Comparison of ENCODE assay signal across 7 mouse cellular contexts in genomic region chr19:46044271-46044992, GRCm38 (mm10). TPM values are rescaled to one million over a fixed set of nuclear protein-coding genes. Genes with fewer than 3 reads are reported as not detected.
A peak's percentile ranks its signal among the peaks of the same experiment; 100 is the strongest.
DNase-seq lines count a peak whose midpoint lies in the region; ATAC-seq and TF ChIP-seq lines count a peak whose summit lies in the region.

Gene Pprc1 (plus strand): TSS chr19:46044886.

- H3K4me2 ChIP-seq in CH12.LX (ENCODE audit: insufficient read depth, low read depth, poor library complexity, severe bottlenecking), result peak within 1 kb of the TSS; percentile 96
- H3K4me2 ChIP-seq in embryonic facial prominence, embryonic 13.5 days, result peak within 1 kb of the TSS; percentile 93
- peak within 1 kb of the TSS; percentile 75 for H3K4me2 ChIP-seq in kidney, embryonic 14.5 days (replicated peaks; ENCODE audit: low read depth, low read length)
- H3K4me2 ChIP-seq in liver, postnatal 0 days (ENCODE audit: low read depth, low read length), result peak within 1 kb of the TSS; percentile 95

- no peak for TF ChIP-seq CTCF in CH12.LX (conservative IDR thresholded peaks at IDR 0.05 in 1 of 2, IDR thresholded peaks at IDR 0.05 in 1 of 2; ENCODE audit: low read depth in 2 of 2, low read length in 2 of 2)
- TF ChIP-seq CTCF in liver, postnatal 0 days (IDR thresholded peaks at IDR 0.05; ENCODE audit: low read depth), result no peak

- TF ChIP-seq POLR2A in CH12.LX (IDR thresholded peaks at IDR 0.05; ENCODE audit: low read depth, low read length), result no peak

- DNase-seq in CH12.LX (ENCODE audit: extremely low read depth), result peak; percentile 58
- DNase-seq in heart, embryonic 10.5 days (ENCODE audit: low spot score), result no peak
- peak; percentile 52 for DNase-seq in liver, postnatal 0 days
- peak; percentile 78 for DNase-seq in skeletal muscle tissue, adult 2 months (ENCODE audit: low read depth, low spot score)

- in situ Hi-C loops in CH12.LX (cut with MboI; ENCODE audit: low pct_ligation_motif_present, low pct_unique_long_range_greater_than_20kb, low sequenced_read_pairs), result no loop called here

- H3K9ac ChIP-seq in CH12.LX (ENCODE audit: insufficient read depth, low read depth), result peak within 1 kb of the TSS; percentile 81
- peak within 1 kb of the TSS; percentile 98 for H3K9ac ChIP-seq in embryonic facial prominence, embryonic 13.5 days
- H3K9ac ChIP-seq in kidney, embryonic 14.5 days (ENCODE audit: low read depth, low read length), result peak within 1 kb of the TSS; percentile 94
- peak within 1 kb of the TSS; percentile 92 for H3K9ac ChIP-seq in liver, postnatal 0 days (replicated peaks)

- peak within 1 kb of the TSS; percentile 27 for H3K27ac ChIP-seq in CH12.LX (ENCODE audit: insufficient read depth, low read depth)
- peak within 1 kb of the TSS; percentile 99 for H3K27ac ChIP-seq in embryonic facial prominence, embryonic 13.5 days
- H3K27ac ChIP-seq in heart, embryonic 10.5 days, result peak within 1 kb of the TSS; percentile 98
- peak within 1 kb of the TSS; percentile 92 for H3K27ac ChIP-seq in kidney, embryonic 14.5 days (ENCODE audit: low read depth, low read length)
- H3K27ac ChIP-seq in liver, postnatal 0 days (ENCODE audit: low read depth), result peak within 1 kb of the TSS; percentile 95

- H3K79me2 ChIP-seq in CH12.LX (replicated peaks; ENCODE audit: control insufficient read depth, extremely low read depth, insufficient read depth, poor library complexity, severe bottlenecking), result peaks cover 33% of the 10 kb centered on the region

- dilution Hi-C loops in CH12.LX (cut with MboI; ENCODE audit: extremely low pct_ligation_motif_present, extremely low pct_unique_long_range_greater_than_20kb, low sequenced_read_pairs), result no loop called here

- no peaks in the 10 kb centered on the region for H3K36me3 ChIP-seq in CH12.LX (replicated peaks in 1 of 2; ENCODE audit: control insufficient read depth in 1 of 2, insufficient read depth in 1 of 2, low read length in 1 of 2)
- H3K36me3 ChIP-seq in embryonic facial prominence, embryonic 13.5 days, result no peaks in the 10 kb centered on the region
- H3K36me3 ChIP-seq in heart, embryonic 10.5 days, result no peaks in the 10 kb centered on the region
- no peaks in the 10 kb centered on the region for H3K36me3 ChIP-seq in kidney, embryonic 14.5 days (ENCODE audit: control insufficient read depth, insufficient read depth, low read length)
- no peaks in the 10 kb centered on the region for H3K36me3 ChIP-seq in liver, postnatal 0 days (replicated peaks; ENCODE audit: insufficient read depth, low read length)

- peaks cover 2 to 32% of the 10 kb centered on the region in 2 experiments; a peak in 3 of 4 replicates for H3K4me1 ChIP-seq in CH12.LX (ENCODE audit: control insufficient read depth in 1 of 2, insufficient read depth in 2 of 2)
- peaks cover 64% of the 10 kb centered on the region for H3K4me1 ChIP-seq in embryonic facial prominence, embryonic 13.5 days
- peaks cover 67% of the 10 kb centered on the region for H3K4me1 ChIP-seq in heart, embryonic 10.5 days
- H3K4me1 ChIP-seq in kidney, embryonic 14.5 days (ENCODE audit: control insufficient read depth, insufficient read depth, low read length), result peaks cover 56% of the 10 kb centered on the region
- peaks cover 57% of the 10 kb centered on the region for H3K4me1 ChIP-seq in liver, postnatal 0 days (ENCODE audit: insufficient read depth)

- H3K4me3 ChIP-seq in CH12.LX (replicated peaks in 1 of 3; ENCODE audit: low read depth in 2 of 3, low read length in 2 of 3, poor library complexity in 1 of 3), result peak within 1 kb of the TSS; percentile 61 to 91 (median 84)
- H3K4me3 ChIP-seq in embryonic facial prominence, embryonic 13.5 days, result peak within 1 kb of the TSS; percentile 97
- H3K4me3 ChIP-seq in heart, embryonic 10.5 days, result peak within 1 kb of the TSS; percentile 93
- H3K4me3 ChIP-seq in kidney, embryonic 14.5 days (ENCODE audit: low read length), result peak within 1 kb of the TSS; percentile 80
- H3K4me3 ChIP-seq in liver, postnatal 0 days (ENCODE audit: low read depth, low read length), result peak within 1 kb of the TSS; percentile 81

- no peak for ATAC-seq in activated CD4-positive, CD25-positive, alpha-beta regulatory T cell, adult 4 months
- no peak for ATAC-seq in embryonic facial prominence, embryonic 13.5 days (ENCODE audit: insufficient number of reproducible peaks, insufficient read depth, low FRiP score, low TSS enrichment, low read depth)
- peak; percentile 2; the same call in 1 of the 2 replicates for ATAC-seq in kidney, embryonic 14.5 days (ENCODE audit: low FRiP score, low TSS enrichment)
- ATAC-seq in liver, postnatal 0 days, result no peak

- WGBS in embryonic facial prominence, embryonic 13.5 days, result 2% methylated on average over 34 of the region's 34 CpGs
- 1% methylated on average over 33 of the region's 34 CpGs for WGBS in heart, embryonic 10.5 days
- 2% methylated on average over 28 of the region's 34 CpGs for WGBS in kidney, embryonic 14.5 days
- 2% methylated on average over 15 of the region's 34 CpGs for WGBS in liver, postnatal 0 days (ENCODE audit: insufficient replicate concordance)

- no peak for TF ChIP-seq EP300 in CH12.LX (IDR thresholded peaks at IDR 0.05; ENCODE audit: low read length)
- no peak for TF ChIP-seq EP300 in liver, postnatal 0 days (IDR thresholded peaks at IDR 0.05; ENCODE audit: low read depth)

- H3K9me3 ChIP-seq in CH12.LX (replicated peaks; ENCODE audit: low read length), result no peaks in the 10 kb centered on the region
- H3K9me3 ChIP-seq in embryonic facial prominence, embryonic 13.5 days, result no peaks in the 10 kb centered on the region
- no peaks in the 10 kb centered on the region for H3K9me3 ChIP-seq in heart, embryonic 10.5 days
- H3K9me3 ChIP-seq in kidney, embryonic 14.5 days (ENCODE audit: control insufficient read depth, low read length), result no peaks in the 10 kb centered on the region
- H3K9me3 ChIP-seq in liver, postnatal 0 days (ENCODE audit: low read length), result no peaks in the 10 kb centered on the region

- no peak for TF ChIP-seq RAD21 in CH12.LX (IDR thresholded peaks at IDR 0.05; ENCODE audit: low read depth, low read length)

- H3K27me3 ChIP-seq in CH12.LX (replicated peaks), result peaks cover 26% of the 10 kb centered on the region
- H3K27me3 ChIP-seq in embryonic facial prominence, embryonic 13.5 days, result no peaks in the 10 kb centered on the region
- H3K27me3 ChIP-seq in heart, embryonic 10.5 days (ENCODE audit: insufficient read depth, poor library complexity, severe bottlenecking), result no peaks in the 10 kb centered on the region
- H3K27me3 ChIP-seq in kidney, embryonic 14.5 days (ENCODE audit: control insufficient read depth, insufficient read depth, low read length), result no peaks in the 10 kb centered on the region
- H3K27me3 ChIP-seq in liver, postnatal 0 days (ENCODE audit: insufficient read depth, low read length), result no peaks in the 10 kb centered on the region

TF ChIP-seq in CH12.LX, 34 proteins besides CTCF, POLR2A, EP300 and RAD21:
- no peak for TF ChIP-seq ETS1 (conservative IDR thresholded peaks at IDR 0.05; ENCODE audit: low read depth, low read length)
- TF ChIP-seq BHLHE40 (IDR thresholded peaks at IDR 0.05; ENCODE audit: low read depth, low read length), result 0 out of 2 replicates have a peak, but pooled peaks have one; percentile 13
- TF ChIP-seq MAZ (IDR thresholded peaks at IDR 0.05; ENCODE audit: low read depth, low read length), result peak; percentile 53; the same call in 1 of the 2 replicates
- 0 out of 2 replicates have a peak, but pooled peaks have one; percentile 30 for TF ChIP-seq TBP (conservative IDR thresholded peaks at IDR 0.05; ENCODE audit: low read depth, low read length)
- TF ChIP-seq NELFE (IDR thresholded peaks at IDR 0.05; ENCODE audit: low read depth, low read length), result no peak
- TF ChIP-seq IRF4 (IDR thresholded peaks at IDR 0.05; ENCODE audit: low read depth, low read length), result 0 out of 2 replicates have a peak, but pooled peaks have one; percentile 7
- peak; percentile 43; the same call in 1 of the 2 replicates for TF ChIP-seq HCFC1 (IDR thresholded peaks at IDR 0.05; ENCODE audit: low read depth, low read length)
- no peak for TF ChIP-seq ZMIZ1 (IDR thresholded peaks at IDR 0.05; ENCODE audit: low read depth, low read length)

RNA-seq across cellular contexts. Expression of gene Pprc1, which starts in this region (rescaled TPM):
- 21.2 and 26.1 TPM in 2 replicates for total RNA-seq in CH12.LX (2012; rRNA removed)
- 9.2 and 13.0 TPM in 2 replicates for total RNA-seq in CH12.LX (2014; rRNA removed)
- 65.0 and 68.7 TPM in 2 replicates for polyA plus RNA-seq in CH12.LX (2012; ENCODE audit: insufficient read length, low read depth)
- polyA plus RNA-seq in activated CD4-positive, CD25-positive, alpha-beta regulatory T cell, adult 4 months (2017; shearing (Covaris generic)), result 10 to 100 TPM; 13.5 to 17.5 TPM
- 33.2 and 38.8 TPM in 2 replicates for polyA plus RNA-seq in embryonic facial prominence, embryonic 13.5 days (2015; fragmentation: Nextera tagmentation; extraction: Ambion mirVana)
- polyA plus RNA-seq in heart, embryonic 10.5 days (2016; fragmentation: Nextera tagmentation; extraction: Ambion mirVana), result 38.9 and 50.2 TPM in 2 replicates
- polyA plus RNA-seq in kidney, embryonic 14.5 days (2014; fragmentation: Nextera tagmentation; extraction: Ambion mirVana), result 39.5 and 54.4 TPM in 2 replicates
- 7.7 and 8.1 TPM in 2 replicates for polyA plus RNA-seq in liver, postnatal 0 days (2015; fragmentation: Nextera tagmentation; extraction: Ambion mirVana)

Comparison
In these comparisons a context has a peak if more than half of its experiments do, and no peak if none do; other contexts are left out.
1. H3K27ac ChIP-seq: peak in every context shown above with its lines; median percentile 99 in embryonic facial prominence, embryonic 13.5 days; 98 in heart, embryonic 10.5 days; 95 in liver, postnatal 0 days; 92 in kidney, embryonic 14.5 days; 27 in CH12.LX.